Mouse (Mus musculus): ENCODE results near the gene Rorb. TPM values are rescaled to one million over a fixed set of nuclear protein-coding genes. Genes with fewer than 3 reads are reported as not detected.

Rorb gene
- total RNA-seq, 2 experiments from 2014 or later, result 0.14 to 0.47 TPM

- DNase-seq, result no peak
- intact Hi-C loops (cut with DNase I), result no loop called here
These were observed 77.0 kb downstream of the Rorb start for GRCm38 (mm10) chr19:19033974-19034373.

- DNase-seq, result no peak
- intact Hi-C loops (cut with DNase I), result no loop called here
These were observed 105.9 kb downstream of the Rorb start for GRCm38 (mm10) chr19:19005144-19005543.

GRCm38 (mm10) chr19:19004023-19004656 lies 106.9 kb downstream of the Rorb start:
- DNase-seq, result no peak
- intact Hi-C loops (cut with DNase I), result no loop called here

- intact Hi-C loops (cut with DNase I), result no loop called here
These were observed 112.0 kb downstream of the Rorb start for GRCm38 (mm10) chr19:18998966-18999365.

GRCm38 (mm10) chr19:18997711-18998110 lies 113.3 kb downstream of the Rorb start:
- intact Hi-C loops (cut with DNase I), result no loop called here
- DNase-seq, result no peak

More at GRCm38 (mm10) chr19:18998966-18999365, 112.0 kb downstream of the Rorb start:
- DNase-seq, result no peak

- intact Hi-C loops (cut with DNase I), result no loop called here
- DNase-seq, result no peak
These were observed 131.0 kb downstream of the Rorb start for GRCm38 (mm10) chr19:18979996-18980395.

- intact Hi-C loops (cut with DNase I), result loop anchor here (2.0 kb wide), 1 partner anchor 1370 kb away; no protein-coding TSS in a partner anchor
- peak; percentile 37 to 56 for DNase-seq
These were observed 136.0 kb downstream of the Rorb start for GRCm38 (mm10) chr19:18974796-18975660.

GRCm38 (mm10) chr19:18969386-18969785 lies 141.6 kb downstream of the Rorb start:
- no peak for DNase-seq
- intact Hi-C loops (cut with DNase I), result no loop called here

- peak; percentile 3 to 8 for DNase-seq
- intact Hi-C loops (cut with DNase I), result no loop called here
These were observed 143.7 kb downstream of the Rorb start for GRCm38 (mm10) chr19:18967307-18967706.

- no peak for DNase-seq
- intact Hi-C loops (cut with DNase I), result no loop called here
These were observed 151.1 kb downstream of the Rorb start for GRCm38 (mm10) chr19:18959862-18960261.

GRCm38 (mm10) chr19:18952806-18953205 lies 158.2 kb downstream of the Rorb start:
- intact Hi-C loops (cut with DNase I), result no loop called here
- DNase-seq, result no peak

- DNase-seq, result no peak
- intact Hi-C loops (cut with DNase I), result no loop called here
These were observed 163.8 kb downstream of the Rorb start for GRCm38 (mm10) chr19:18947193-18947592.

GRCm38 (mm10) chr19:18945265-18945664 lies 165.7 kb downstream of the Rorb start:
- no peak for DNase-seq
- intact Hi-C loops (cut with DNase I), result no loop called here

- DNase-seq, result no peak
- intact Hi-C loops (cut with DNase I), result no loop called here
These were observed 169.6 kb downstream of the Rorb start for GRCm38 (mm10) chr19:18941391-18941790.

- no peak for DNase-seq
- intact Hi-C loops (cut with DNase I), result no loop called here
These were observed 199.1 kb downstream of the Rorb start for GRCm38 (mm10) chr19:18911755-18912340.

GRCm38 (mm10) chr19:18909641-18910040 lies 201.4 kb downstream of the Rorb start:
- DNase-seq, result no peak
- intact Hi-C loops (cut with DNase I), result no loop called here

GRCm38 (mm10) chr19:18905511-18905910 lies 205.5 kb downstream of the Rorb start:
- DNase-seq, result no peak
- intact Hi-C loops (cut with DNase I), result no loop called here

GRCm38 (mm10) chr19:18902694-18903067 lies 208.3 kb downstream of the Rorb start:
- intact Hi-C loops (cut with DNase I), result no loop called here
- no peak for DNase-seq

GRCm38 (mm10) chr19:18902041-18902693 lies 208.8 kb downstream of the Rorb start:
- DNase-seq, result no peak
- intact Hi-C loops (cut with DNase I), result no loop called here

- DNase-seq, result no peak
- intact Hi-C loops (cut with DNase I), result no loop called here
These were observed 212.8 kb downstream of the Rorb start for GRCm38 (mm10) chr19:18898238-18898637.

- DNase-seq, result no peak
- intact Hi-C loops (cut with DNase I), result no loop called here
These were observed 220.8 kb downstream of the Rorb start for GRCm38 (mm10) chr19:18890216-18890615.
